Mouse (Mus musculus): ENCODE data around the gene Ush1g. TPM values are rescaled to one million over a fixed set of nuclear protein-coding genes. Genes with fewer than 3 reads are reported as not detected.
A peak's percentile ranks its signal among the peaks of the same experiment; 100 is the strongest.

Gene Ush1g
- polyA plus RNA-seq, 1 experiment from 2014 or later = 0.34 TPM

GRCm38 (mm10) chr11:115282723-115283485 lies 38.9 kb downstream of the Ush1g start:
- 75% methylated on average over 8 of the region's 8 CpGs for WGBS
- ATAC-seq (ENCODE audit: low FRiP score, low TSS enrichment) (0 out of 2 replicates have a peak, but pooled peaks have one; percentile 14), DNase-seq (ENCODE audit: low spot score) (no peak)
- Histone ChIP-seq H3K4me1 (replicated peaks; ENCODE audit: control insufficient read depth, insufficient read depth) (peaks cover under 1% of the 10 kb centered on the region; the same call in 1 of the 2 replicates), H3K27ac (replicated peaks) (no peak overlapping the region), H3K9me3 (ENCODE audit: control insufficient read depth, low read length) (no peaks in the 10 kb centered on the region), H3K27me3 (ENCODE audit: control insufficient read depth, insufficient read depth, low read length) (no peaks in the 10 kb centered on the region), H3K4me2 (replicated peaks; ENCODE audit: low read depth) (no peak overlapping the region), H3K4me3 (ENCODE audit: low read depth, low read length) (no peak overlapping the region), H3K36me3 (ENCODE audit: control insufficient read depth, insufficient read depth, low read length) (no peaks in the 10 kb centered on the region), H3K9ac (ENCODE audit: low read length) (no peak overlapping the region; the same call in 1 of the 2 replicates)
- TF ChIP-seq CTCF (IDR thresholded peaks at IDR 0.05; ENCODE audit: low read depth) (no peak), EP300 (optimal IDR thresholded peaks at IDR 0.05) (no peak)

GRCm38 (mm10) chr11:115282295-115282694 lies 39.5 kb downstream of the Ush1g start:
- Histone ChIP-seq H3K9me3 (ENCODE audit: control insufficient read depth, low read length) (no peaks in the 10 kb centered on the region), H3K27me3 (ENCODE audit: control insufficient read depth, insufficient read depth, low read length) (no peaks in the 10 kb centered on the region), H3K36me3 (ENCODE audit: control insufficient read depth, insufficient read depth, low read length) (no peaks in the 10 kb centered on the region), H3K27ac (replicated peaks) (no peak overlapping the region; the same call in 1 of the 2 replicates), H3K4me2 (replicated peaks; ENCODE audit: low read depth) (no peak overlapping the region), H3K9ac (ENCODE audit: low read length) (no peak overlapping the region), H3K4me3 (ENCODE audit: low read depth, low read length) (no peak overlapping the region), H3K4me1 (replicated peaks; ENCODE audit: control insufficient read depth, insufficient read depth) (peaks cover 3% of the 10 kb centered on the region; the same call in 1 of the 2 replicates)
- TF ChIP-seq CTCF (IDR thresholded peaks at IDR 0.05; ENCODE audit: low read depth) (no peak), EP300 (optimal IDR thresholded peaks at IDR 0.05) (no peak)
- whole genome bisulfite sequencing = 72% methylated on average over 8 of the region's 8 CpGs
- ATAC-seq (ENCODE audit: low FRiP score, low TSS enrichment) (no peak), DNase-seq (ENCODE audit: low spot score) (no peak)

- Histone ChIP-seq H3K4me3 (ENCODE audit: low read depth, low read length) (no peak overlapping the region), H3K27me3 (ENCODE audit: control insufficient read depth, insufficient read depth, low read length) (no peaks in the 10 kb centered on the region), H3K27ac (replicated peaks) (no peak overlapping the region), H3K4me2 (replicated peaks; ENCODE audit: low read depth) (no peak overlapping the region), H3K9ac (ENCODE audit: low read length) (no peak overlapping the region), H3K36me3 (ENCODE audit: control insufficient read depth, insufficient read depth, low read length) (no peaks in the 10 kb centered on the region), H3K9me3 (ENCODE audit: control insufficient read depth, low read length) (no peaks in the 10 kb centered on the region), H3K4me1 (replicated peaks; ENCODE audit: control insufficient read depth, insufficient read depth) (peaks cover 3% of the 10 kb centered on the region; the same call in 1 of the 2 replicates)
- DNase-seq (ENCODE audit: low spot score) (peak; percentile 52), ATAC-seq (ENCODE audit: low FRiP score, low TSS enrichment) (no peak)
- peak; percentile 28 for TF ChIP-seq CTCF (IDR thresholded peaks at IDR 0.05; ENCODE audit: low read depth)
- no peak for TF ChIP-seq EP300 (optimal IDR thresholded peaks at IDR 0.05)
- 65% methylated on average over 1 of the region's 1 CpGs for WGBS
Observed at GRCm38 (mm10) chr11:115279726-115280125, 42.1 kb downstream of the Ush1g start.

- no peak overlapping the region for H3K4me2 ChIP-seq (replicated peaks; ENCODE audit: low read depth)
- H3K9ac ChIP-seq (ENCODE audit: low read length) = no peak overlapping the region
- no peak overlapping the region for H3K27ac ChIP-seq (replicated peaks)
- TF ChIP-seq EP300 (optimal IDR thresholded peaks at IDR 0.05) (no peak), CTCF (IDR thresholded peaks at IDR 0.05; ENCODE audit: low read depth) (no peak)
- H3K4me1 ChIP-seq (replicated peaks; ENCODE audit: control insufficient read depth, insufficient read depth) = peaks cover 3% of the 10 kb centered on the region; the same call in 1 of the 2 replicates
- DNase-seq (ENCODE audit: low spot score) = no peak
- H3K27me3 ChIP-seq (ENCODE audit: control insufficient read depth, insufficient read depth, low read length) = no peaks in the 10 kb centered on the region
- WGBS = 62% methylated on average over 6 of the region's 6 CpGs
- H3K9me3 ChIP-seq (ENCODE audit: control insufficient read depth, low read length) = no peaks in the 10 kb centered on the region
- no peaks in the 10 kb centered on the region for H3K36me3 ChIP-seq (ENCODE audit: control insufficient read depth, insufficient read depth, low read length)
- H3K4me3 ChIP-seq (ENCODE audit: low read depth, low read length) = no peak overlapping the region
- ATAC-seq (ENCODE audit: low FRiP score, low TSS enrichment) = no peak
Observed at GRCm38 (mm10) chr11:115278176-115278575, 43.7 kb downstream of the Ush1g start.

- H3K4me3 ChIP-seq (ENCODE audit: low read depth, low read length) = peak overlapping the region; percentile 55
Observed at GRCm38 (mm10) chr11:115277604-115277975, 44.3 kb downstream of the Ush1g start.

More at GRCm38 (mm10) chr11:115277604-115277975, 44.3 kb downstream of the Ush1g start:
- H3K27me3 ChIP-seq (ENCODE audit: control insufficient read depth, insufficient read depth, low read length) = no peaks in the 10 kb centered on the region
- peak overlapping the region; percentile 85 for H3K27ac ChIP-seq (replicated peaks)
- H3K9me3 ChIP-seq (ENCODE audit: control insufficient read depth, low read length) = no peaks in the 10 kb centered on the region
- ATAC-seq (ENCODE audit: low FRiP score, low TSS enrichment) (no peak), DNase-seq (ENCODE audit: low spot score) (no peak)
- WGBS = 18% methylated on average over 7 of the region's 7 CpGs
- peak overlapping the region; percentile 69 for H3K9ac ChIP-seq (ENCODE audit: low read length)
- peak overlapping the region; percentile 90 for H3K4me2 ChIP-seq (replicated peaks; ENCODE audit: low read depth)
- H3K36me3 ChIP-seq (ENCODE audit: control insufficient read depth, insufficient read depth, low read length) = no peaks in the 10 kb centered on the region
- TF ChIP-seq CTCF (IDR thresholded peaks at IDR 0.05; ENCODE audit: low read depth) (no peak), EP300 (optimal IDR thresholded peaks at IDR 0.05) (no peak)
- peaks cover 3% of the 10 kb centered on the region; the same call in 1 of the 2 replicates for H3K4me1 ChIP-seq (replicated peaks; ENCODE audit: control insufficient read depth, insufficient read depth)

Data from stomach, postnatal 0 days (tissue).